Mouse (Mus musculus): ENCODE measurements around the gene Tekt4. TPM values are rescaled to one million over a fixed set of nuclear protein-coding genes. Genes with fewer than 3 reads are reported as not detected.

Tekt4 gene
- polyA plus RNA-seq, 1 experiment from 2014 or later = not detected

GRCm38 (mm10) chr17:25433617-25434606 is 20.5 kb upstream of the Tekt4 start, which contains the start of gene Cacna1h:
TSS of gene Cacna1h (minus strand) at chr17:25433783.
- under 1% methylated on average over 75 of the region's 103 CpGs for WGBS (ENCODE audit: insufficient replicate concordance)
- H3K4me2 ChIP-seq = peak within 1 kb of the TSS; percentile 67
- peak within 1 kb of the TSS; percentile 58 for H3K4me3 ChIP-seq
- peaks cover 13% of the 10 kb centered on the region for H3K4me1 ChIP-seq
- H3K9ac ChIP-seq = peak within 1 kb of the TSS; percentile 54
- peak; percentile 69 for ATAC-seq
- peaks cover 84% of the 10 kb centered on the region for H3K27me3 ChIP-seq (replicated peaks)
- H3K27ac ChIP-seq = peak within 1 kb of the TSS; percentile 16; the same call in 1 of the 2 replicates
- no peaks in the 10 kb centered on the region for H3K36me3 ChIP-seq
- no peaks in the 10 kb centered on the region for H3K9me3 ChIP-seq (replicated peaks)

GRCm38 (mm10) chr17:25441417-25441816 is 13.0 kb upstream of the Tekt4 start:
- no peaks in the 10 kb centered on the region for H3K9me3 ChIP-seq (replicated peaks)
- H3K27me3 ChIP-seq (replicated peaks) = peaks cover 10% of the 10 kb centered on the region; the same call in 1 of the 2 replicates
- no peak overlapping the region for H3K9ac ChIP-seq
- H3K4me2 ChIP-seq = no peak overlapping the region
- peak; percentile 46 for ATAC-seq
- 46% methylated on average over 6 of the region's 6 CpGs for WGBS (ENCODE audit: insufficient replicate concordance)
- H3K36me3 ChIP-seq = no peaks in the 10 kb centered on the region
- H3K27ac ChIP-seq = no peak overlapping the region
- H3K4me1 ChIP-seq = 0 out of 2 replicates have a peak, but pooled peaks cover 6% of the 10 kb centered on the region
- no peak overlapping the region for H3K4me3 ChIP-seq

- no peaks in the 10 kb centered on the region for H3K9me3 ChIP-seq (replicated peaks)
- 0 out of 2 replicates have a peak, but pooled peaks cover 6% of the 10 kb centered on the region for H3K4me1 ChIP-seq
- H3K4me2 ChIP-seq = no peak overlapping the region
- H3K27me3 ChIP-seq (replicated peaks) = 0 out of 2 replicates have a peak, but pooled peaks cover 11% of the 10 kb centered on the region
- H3K4me3 ChIP-seq = no peak overlapping the region
- H3K9ac ChIP-seq = no peak overlapping the region
- no peak overlapping the region for H3K27ac ChIP-seq
- WGBS (ENCODE audit: insufficient replicate concordance) = 54% methylated on average over 3 of the region's 3 CpGs
- no peak for ATAC-seq
- H3K36me3 ChIP-seq = no peaks in the 10 kb centered on the region
These were observed 11.5 kb upstream of the Tekt4 start for GRCm38 (mm10) chr17:25442889-25443288.

- Histone ChIP-seq H3K36me3 (no peaks in the 10 kb centered on the region), H3K9ac (no peak overlapping the region), H3K27me3 (replicated peaks) (0 out of 2 replicates have a peak, but pooled peaks cover 11% of the 10 kb centered on the region), H3K4me3 (no peak overlapping the region), H3K4me2 (no peak overlapping the region), H3K4me1 (peaks cover 13% of the 10 kb centered on the region; the same call in 1 of the 2 replicates), H3K27ac (no peak overlapping the region), H3K9me3 (replicated peaks) (no peaks in the 10 kb centered on the region)
- WGBS (ENCODE audit: insufficient replicate concordance) = 43% methylated on average over 4 of the region's 4 CpGs
- ATAC-seq = no peak
These were observed 9.3 kb upstream of the Tekt4 start for GRCm38 (mm10) chr17:25445074-25445473.

- Histone ChIP-seq H3K4me3 (no peak overlapping the region), H3K4me2 (no peak overlapping the region), H3K4me1 (peaks cover 9% of the 10 kb centered on the region; the same call in 1 of the 2 replicates), H3K9ac (no peak overlapping the region), H3K27ac (no peak overlapping the region), H3K9me3 (replicated peaks) (no peaks in the 10 kb centered on the region), H3K27me3 (replicated peaks) (0 out of 2 replicates have a peak, but pooled peaks cover 11% of the 10 kb centered on the region), H3K36me3 (no peaks in the 10 kb centered on the region)
- ATAC-seq = no peak
- WGBS (ENCODE audit: insufficient replicate concordance) = 80% methylated on average over 3 of the region's 3 CpGs
These were observed 8.6 kb upstream of the Tekt4 start for GRCm38 (mm10) chr17:25445841-25446240.

GRCm38 (mm10) chr17:25447865-25448264 is 6.5 kb upstream of the Tekt4 start:
- WGBS (ENCODE audit: insufficient replicate concordance) = 58% methylated on average over 12 of the region's 12 CpGs
- H3K27me3 ChIP-seq (replicated peaks) = peaks cover 15% of the 10 kb centered on the region; the same call in 1 of the 2 replicates
- H3K4me1 ChIP-seq = peaks cover 7% of the 10 kb centered on the region; the same call in 1 of the 2 replicates
- H3K36me3 ChIP-seq = no peaks in the 10 kb centered on the region
- no peak overlapping the region for H3K4me3 ChIP-seq
- no peak overlapping the region for H3K9ac ChIP-seq
- H3K9me3 ChIP-seq (replicated peaks) = no peaks in the 10 kb centered on the region
- no peak overlapping the region for H3K27ac ChIP-seq
- ATAC-seq = no peak
- H3K4me2 ChIP-seq = no peak overlapping the region

- no peaks in the 10 kb centered on the region for H3K36me3 ChIP-seq
- H3K4me3 ChIP-seq = no peak overlapping the region
- peaks cover 15% of the 10 kb centered on the region; the same call in 1 of the 2 replicates for H3K27me3 ChIP-seq (replicated peaks)
- H3K4me2 ChIP-seq = no peak overlapping the region
- H3K9me3 ChIP-seq (replicated peaks) = no peaks in the 10 kb centered on the region
- ATAC-seq = no peak
- WGBS (ENCODE audit: insufficient replicate concordance) = 38% methylated on average over 4 of the region's 4 CpGs
- H3K4me1 ChIP-seq = peaks cover 7% of the 10 kb centered on the region; the same call in 1 of the 2 replicates
- no peak overlapping the region for H3K27ac ChIP-seq
- no peak overlapping the region for H3K9ac ChIP-seq
These were observed 4.1 kb upstream of the Tekt4 start for GRCm38 (mm10) chr17:25450329-25450728.

- Histone ChIP-seq H3K4me2 (no peak overlapping the region), H3K27me3 (replicated peaks) (peaks cover 9% of the 10 kb centered on the region; the same call in 1 of the 2 replicates), H3K4me1 (peaks cover 7% of the 10 kb centered on the region; the same call in 1 of the 2 replicates), H3K4me3 (no peak overlapping the region), H3K27ac (no peak overlapping the region), H3K9ac (no peak overlapping the region), H3K36me3 (no peaks in the 10 kb centered on the region), H3K9me3 (replicated peaks) (no peaks in the 10 kb centered on the region)
- 57% methylated on average over 5 of the region's 5 CpGs for WGBS (ENCODE audit: insufficient replicate concordance)
- ATAC-seq = no peak
These were observed 2.0 kb upstream of the Tekt4 start for GRCm38 (mm10) chr17:25452246-25452965.

- Histone ChIP-seq H3K27me3 (replicated peaks) (peaks cover under 1% of the 10 kb centered on the region; the same call in 1 of the 2 replicates), H3K27ac (no peak overlapping the region), H3K9ac (no peak overlapping the region), H3K9me3 (replicated peaks) (no peaks in the 10 kb centered on the region), H3K36me3 (no peaks in the 10 kb centered on the region), H3K4me3 (no peak overlapping the region), H3K4me1 (no peaks in the 10 kb centered on the region), H3K4me2 (no peak overlapping the region)
- no peak for ATAC-seq
- 39% methylated on average over 8 of the region's 8 CpGs for WGBS (ENCODE audit: insufficient replicate concordance)
These were observed 2.1 kb downstream of the Tekt4 start for GRCm38 (mm10) chr17:25456540-25456939.

- H3K36me3 ChIP-seq = no peaks in the 10 kb centered on the region
- H3K27me3 ChIP-seq (replicated peaks) = peaks cover 10% of the 10 kb centered on the region; the same call in 1 of the 2 replicates
- H3K9ac ChIP-seq = no peak overlapping the region
- no peaks in the 10 kb centered on the region for H3K9me3 ChIP-seq (replicated peaks)
- no peak for ATAC-seq
- H3K4me1 ChIP-seq = 0 out of 2 replicates have a peak, but pooled peaks cover 6% of the 10 kb centered on the region
- no peak overlapping the region for H3K4me3 ChIP-seq
- H3K27ac ChIP-seq = no peak overlapping the region
- 32% methylated on average over 9 of the region's 9 CpGs for WGBS (ENCODE audit: insufficient replicate concordance)
- H3K4me2 ChIP-seq = no peak overlapping the region
These were observed 7.9 kb downstream of the Tekt4 start for GRCm38 (mm10) chr17:25462236-25462875.

GRCm38 (mm10) chr17:25463326-25463945 is 9.0 kb downstream of the Tekt4 start:
- no peak for ATAC-seq
- Histone ChIP-seq H3K9ac (no peak overlapping the region), H3K4me3 (no peak overlapping the region), H3K27me3 (replicated peaks) (peaks cover 10% of the 10 kb centered on the region; the same call in 1 of the 2 replicates), H3K4me2 (no peak overlapping the region), H3K36me3 (no peaks in the 10 kb centered on the region), H3K9me3 (replicated peaks) (no peaks in the 10 kb centered on the region), H3K27ac (no peak overlapping the region), H3K4me1 (0 out of 2 replicates have a peak, but pooled peaks cover 6% of the 10 kb centered on the region)
- WGBS (ENCODE audit: insufficient replicate concordance) = 27% methylated on average over 4 of the region's 4 CpGs

Data from liver, embryonic 12.5 days (tissue).